Mouse (Mus musculus): ENCODE measurements around the gene Vav2. TPM values are rescaled to one million over a fixed set of nuclear protein-coding genes. Genes with fewer than 3 reads are reported as not detected.

Vav2 gene
- polyA plus RNA-seq, 1 experiment from 2014 or later, result 7.4 TPM

DNA sequence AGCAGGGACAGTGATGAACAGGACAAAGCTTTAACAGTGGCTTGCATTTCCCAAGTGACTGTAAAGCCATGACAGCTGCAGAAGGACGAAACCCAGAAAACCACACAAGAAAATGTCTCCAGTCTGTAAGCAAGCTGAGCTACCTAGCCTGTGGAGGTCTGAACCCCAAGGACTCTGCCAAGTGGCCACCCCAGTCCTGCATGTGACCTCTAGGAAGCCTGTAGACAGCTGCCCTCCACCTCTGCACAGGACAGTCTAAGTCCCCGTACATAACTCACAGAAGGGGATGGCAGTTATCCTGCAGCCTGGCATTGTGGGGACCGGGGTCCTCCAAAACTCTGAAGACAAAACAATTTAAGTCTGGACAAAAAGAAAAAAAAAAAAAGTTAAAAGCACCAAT, 19.1 kb upstream of the Vav2 start:
- DNase-seq (ENCODE audit: low spot score) (no peak), ATAC-seq (no peak)
- peaks cover 63% of the 10 kb centered on the region for H3K36me3 ChIP-seq (ENCODE audit: control insufficient read depth, insufficient read depth, low read length)
- 96% methylated on average over 3 of the region's 3 CpGs for WGBS
- no peak overlapping the region for H3K9ac ChIP-seq (ENCODE audit: low read length)
- no peak overlapping the region for H3K4me3 ChIP-seq (ENCODE audit: low read depth, low read length)
- H3K4me1 ChIP-seq (ENCODE audit: control insufficient read depth, insufficient read depth, low read length), result peaks cover 8% of the 10 kb centered on the region
- no peaks in the 10 kb centered on the region for H3K27me3 ChIP-seq (replicated peaks; ENCODE audit: control insufficient read depth, insufficient read depth, low read length)
- no peak overlapping the region for H3K4me2 ChIP-seq (ENCODE audit: low read length)
- H3K9me3 ChIP-seq (replicated peaks; ENCODE audit: control insufficient read depth, low read length), result no peaks in the 10 kb centered on the region
- H3K27ac ChIP-seq (ENCODE audit: low read depth, low read length), result no peak overlapping the region

DNA sequence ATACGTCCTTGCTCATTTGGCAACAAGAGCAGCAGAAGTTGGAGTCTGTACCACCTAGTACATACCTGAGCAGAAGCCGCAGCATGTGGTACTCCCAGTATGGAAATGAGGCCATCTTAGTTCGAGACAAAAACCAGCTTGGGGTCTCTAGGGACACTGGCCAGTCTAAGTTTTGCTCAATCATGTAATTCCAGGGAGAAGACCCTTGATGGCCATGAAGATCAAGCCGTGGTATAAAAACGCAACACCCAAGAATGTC, 16.5 kb upstream of the Vav2 start:
- DNase-seq (ENCODE audit: low spot score) (no peak), ATAC-seq (no peak)
- Histone ChIP-seq H3K4me3 (ENCODE audit: low read depth, low read length) (peak overlapping the region; percentile 54), H3K9me3 (replicated peaks; ENCODE audit: control insufficient read depth, low read length) (no peaks in the 10 kb centered on the region), H3K4me1 (ENCODE audit: control insufficient read depth, insufficient read depth, low read length) (peaks cover 8% of the 10 kb centered on the region), H3K36me3 (ENCODE audit: control insufficient read depth, insufficient read depth, low read length) (peaks cover 38% of the 10 kb centered on the region), H3K27me3 (replicated peaks; ENCODE audit: control insufficient read depth, insufficient read depth, low read length) (no peaks in the 10 kb centered on the region), H3K27ac (ENCODE audit: low read depth, low read length) (no peak overlapping the region), H3K9ac (ENCODE audit: low read length) (peak overlapping the region; percentile 77; the same call in 1 of the 2 replicates), H3K4me2 (ENCODE audit: low read length) (peak overlapping the region; percentile 79)
- whole genome bisulfite sequencing, result 83% methylated on average over 5 of the region's 5 CpGs

DNA sequence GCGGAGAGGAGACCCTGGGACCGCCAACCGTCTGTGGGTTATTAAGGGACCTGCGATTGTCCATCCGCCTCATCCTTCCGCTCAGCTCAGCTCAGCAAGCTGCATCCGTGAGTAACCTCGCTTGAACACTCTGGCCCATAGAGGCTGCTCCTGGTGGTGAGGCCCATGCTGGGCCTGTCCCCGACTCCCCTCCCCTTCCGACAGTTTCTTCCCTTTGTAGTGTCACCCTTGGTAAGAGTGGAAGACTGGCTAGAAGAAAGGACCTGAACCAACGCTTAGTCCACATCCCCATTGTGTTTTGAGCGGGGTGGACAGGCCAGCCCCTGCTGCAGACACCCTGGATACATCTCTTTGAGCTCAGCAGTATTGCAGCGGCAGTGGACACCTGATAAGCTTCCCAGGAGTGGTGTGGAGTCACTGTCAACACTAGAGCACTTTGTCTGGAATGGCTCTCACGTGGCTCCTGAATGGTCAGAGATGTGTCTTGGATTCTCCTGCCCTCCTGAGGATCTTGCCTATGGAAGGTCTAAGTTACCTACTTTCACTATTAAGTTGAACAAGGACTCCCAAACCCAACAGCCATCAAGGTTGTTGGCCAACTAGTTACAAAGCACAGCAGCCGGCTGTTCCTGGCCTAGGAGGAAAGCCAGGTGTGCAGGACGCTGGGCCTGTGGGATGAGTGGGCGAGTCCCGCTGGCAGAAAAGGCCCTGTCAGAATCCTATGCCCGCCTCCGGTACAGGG, 16.0 kb upstream of the Vav2 start:
- Histone ChIP-seq H3K4me1 (ENCODE audit: control insufficient read depth, insufficient read depth, low read length) (peaks cover 8% of the 10 kb centered on the region), H3K36me3 (ENCODE audit: control insufficient read depth, insufficient read depth, low read length) (peaks cover 33% of the 10 kb centered on the region), H3K9ac (ENCODE audit: low read length) (peak overlapping the region; percentile 77), H3K27me3 (replicated peaks; ENCODE audit: control insufficient read depth, insufficient read depth, low read length) (no peaks in the 10 kb centered on the region), H3K4me3 (ENCODE audit: low read depth, low read length) (peak overlapping the region; percentile 54), H3K9me3 (replicated peaks; ENCODE audit: control insufficient read depth, low read length) (no peaks in the 10 kb centered on the region), H3K4me2 (ENCODE audit: low read length) (peak overlapping the region; percentile 79), H3K27ac (ENCODE audit: low read depth, low read length) (peak overlapping the region; percentile 61)
- DNase-seq (ENCODE audit: low spot score) (no peak), ATAC-seq (no peak; the same call in 1 of the 2 replicates)
- WGBS, result 31% methylated on average over 20 of the region's 20 CpGs

DNA sequence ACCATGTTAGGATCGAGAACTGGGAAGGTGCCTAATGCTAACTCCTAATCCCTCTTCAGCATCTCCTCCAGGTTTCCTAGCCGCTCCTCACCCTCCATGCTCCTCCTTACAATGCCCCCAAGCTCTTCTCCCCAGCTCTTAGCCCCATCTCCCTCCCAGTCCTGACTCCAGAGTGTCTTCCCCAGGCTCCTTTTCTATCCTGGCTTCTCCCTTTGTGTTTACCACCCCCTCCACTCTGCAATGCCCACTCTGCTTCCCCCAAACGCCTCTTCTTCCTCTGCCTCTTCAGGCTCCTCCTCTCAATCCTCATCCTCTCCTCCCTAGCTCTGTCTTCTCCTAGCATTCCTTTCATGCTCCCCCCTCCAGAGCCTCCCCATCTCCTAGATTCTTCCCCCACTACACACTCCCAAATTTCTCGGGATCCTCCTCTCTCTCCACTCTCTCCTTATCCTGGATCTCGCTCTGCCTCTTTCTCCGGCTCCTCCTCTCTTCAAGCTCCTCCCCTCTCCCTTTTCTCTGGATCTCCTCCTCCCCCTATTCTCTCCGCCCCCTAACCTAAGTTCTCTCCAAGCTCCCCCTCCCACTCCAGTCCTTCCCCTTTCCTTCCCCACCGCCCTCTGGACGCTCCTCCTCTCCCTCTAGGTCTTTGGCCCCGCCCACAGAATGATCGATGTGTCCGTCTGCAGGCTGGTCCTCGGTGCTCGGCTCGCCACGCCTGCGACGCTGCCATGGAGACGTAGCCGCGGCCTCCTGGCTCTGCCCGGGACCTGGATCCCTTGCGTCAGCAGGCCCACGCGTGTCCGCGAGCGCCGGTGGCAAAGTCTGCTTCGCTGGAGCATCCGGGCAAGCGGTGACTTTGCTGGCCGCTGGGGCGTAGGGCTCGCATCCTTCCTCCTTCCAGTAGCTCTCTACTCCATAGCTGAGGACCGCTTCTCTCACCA, 15.2 kb upstream of the Vav2 start, which contains the start of gene Brd3os:
Gene Brd3os (plus strand): TSS at position 558 of the 941 bp plus-strand sequence.
- WGBS, result 1% methylated on average over 36 of the region's 36 CpGs
- peak within 1 kb of the TSS; percentile 61 for H3K27ac ChIP-seq (ENCODE audit: low read depth, low read length)
- peaks cover 24% of the 10 kb centered on the region for H3K36me3 ChIP-seq (ENCODE audit: control insufficient read depth, insufficient read depth, low read length)
- H3K27me3 ChIP-seq (replicated peaks; ENCODE audit: control insufficient read depth, insufficient read depth, low read length), result no peaks in the 10 kb centered on the region
- H3K4me1 ChIP-seq (ENCODE audit: control insufficient read depth, insufficient read depth, low read length), result peaks cover 8% of the 10 kb centered on the region
- ATAC-seq (peak; percentile 93), DNase-seq (ENCODE audit: low spot score) (peak; percentile 99)
- peak within 1 kb of the TSS; percentile 54 for H3K4me3 ChIP-seq (ENCODE audit: low read depth, low read length)
- peak within 1 kb of the TSS; percentile 77 for H3K9ac ChIP-seq (ENCODE audit: low read length)
- H3K4me2 ChIP-seq (ENCODE audit: low read length), result peak within 1 kb of the TSS; percentile 79
- H3K9me3 ChIP-seq (replicated peaks; ENCODE audit: control insufficient read depth, low read length), result no peaks in the 10 kb centered on the region

DNA sequence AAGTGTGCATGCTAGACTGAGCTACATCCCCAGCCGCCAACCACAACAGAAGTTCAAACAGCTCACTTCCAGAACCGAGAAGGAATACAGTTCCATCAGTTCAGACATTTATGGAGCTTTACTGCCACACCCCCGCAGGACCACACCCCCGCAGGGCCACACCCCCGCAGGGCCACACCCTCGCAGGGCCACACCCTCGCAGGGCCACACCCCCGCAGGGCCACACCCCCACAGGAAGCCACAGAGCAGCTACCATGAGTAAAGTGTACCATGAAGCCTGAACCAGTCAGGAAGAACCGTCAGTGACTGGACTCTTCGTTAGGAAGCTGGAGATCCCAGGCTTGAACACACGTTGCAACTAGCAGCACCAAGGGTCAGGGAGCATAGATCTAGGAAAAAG, 11.4 kb upstream of the Vav2 start:
- ATAC-seq (no peak), DNase-seq (ENCODE audit: low spot score) (no peak)
- Histone ChIP-seq H3K27me3 (replicated peaks; ENCODE audit: control insufficient read depth, insufficient read depth, low read length) (no peaks in the 10 kb centered on the region), H3K9me3 (replicated peaks; ENCODE audit: control insufficient read depth, low read length) (no peaks in the 10 kb centered on the region), H3K4me3 (ENCODE audit: low read depth, low read length) (no peak overlapping the region), H3K4me1 (ENCODE audit: control insufficient read depth, insufficient read depth, low read length) (peaks cover 6% of the 10 kb centered on the region), H3K27ac (ENCODE audit: low read depth, low read length) (no peak overlapping the region), H3K4me2 (ENCODE audit: low read length) (no peak overlapping the region), H3K9ac (ENCODE audit: low read length) (no peak overlapping the region), H3K36me3 (ENCODE audit: control insufficient read depth, insufficient read depth, low read length) (no peaks in the 10 kb centered on the region)
- 20% methylated on average over 11 of the region's 11 CpGs for WGBS

DNA sequence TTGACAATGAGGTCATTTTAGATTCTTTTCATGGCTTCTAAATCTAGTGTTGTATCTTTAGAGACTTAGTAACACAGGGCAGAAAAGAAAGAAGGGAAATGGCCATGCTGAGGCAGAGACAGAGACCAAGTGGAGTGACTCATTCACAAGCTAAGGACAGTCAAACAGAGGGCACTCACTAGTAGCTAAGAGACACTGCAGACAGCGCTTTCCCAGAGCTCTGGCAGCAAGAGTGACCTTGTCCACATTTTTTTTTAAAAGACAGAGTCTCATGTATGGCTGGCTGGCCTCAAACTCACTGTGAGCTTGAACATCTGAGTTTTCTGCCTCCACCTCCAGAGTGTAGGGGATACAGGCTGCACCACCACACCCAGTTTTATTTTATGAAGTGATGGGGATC, 11.0 kb upstream of the Vav2 start:
- Histone ChIP-seq H3K4me1 (ENCODE audit: control insufficient read depth, insufficient read depth, low read length) (peaks cover 2% of the 10 kb centered on the region), H3K27me3 (replicated peaks; ENCODE audit: control insufficient read depth, insufficient read depth, low read length) (no peaks in the 10 kb centered on the region), H3K9me3 (replicated peaks; ENCODE audit: control insufficient read depth, low read length) (no peaks in the 10 kb centered on the region), H3K4me3 (ENCODE audit: low read depth, low read length) (no peak overlapping the region), H3K36me3 (ENCODE audit: control insufficient read depth, insufficient read depth, low read length) (no peaks in the 10 kb centered on the region), H3K4me2 (ENCODE audit: low read length) (no peak overlapping the region), H3K9ac (ENCODE audit: low read length) (no peak overlapping the region), H3K27ac (ENCODE audit: low read depth, low read length) (no peak overlapping the region)
- DNase-seq (ENCODE audit: low spot score) (no peak), ATAC-seq (no peak)
- 57% methylated on average over 1 of the region's 1 CpGs for WGBS

DNA sequence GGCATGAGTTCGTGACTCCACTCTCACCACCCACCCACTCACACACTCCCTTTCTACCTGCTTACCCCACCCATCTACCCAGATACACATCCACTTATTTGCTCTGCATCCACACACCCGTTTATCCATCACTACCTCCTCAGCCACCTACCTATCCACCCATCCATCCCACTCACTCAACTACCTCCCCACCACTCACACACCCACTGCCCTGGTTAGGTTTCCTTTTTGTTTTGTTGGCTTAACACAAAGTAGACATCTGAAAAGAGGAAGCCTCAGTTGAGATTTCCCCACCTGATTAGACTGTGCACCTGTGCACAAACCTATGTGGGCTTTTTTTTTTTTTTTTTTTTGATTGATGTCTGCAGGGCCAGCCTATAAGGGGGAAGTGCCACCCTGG, 5.8 kb upstream of the Vav2 start:
- no peak for ATAC-seq
- H3K27me3 ChIP-seq (replicated peaks; ENCODE audit: control insufficient read depth, insufficient read depth, low read length), result no peaks in the 10 kb centered on the region
- no peak overlapping the region for H3K4me2 ChIP-seq (ENCODE audit: low read length)
- 81% methylated on average over 2 of the region's 2 CpGs for WGBS
- H3K4me1 ChIP-seq (ENCODE audit: control insufficient read depth, insufficient read depth, low read length), result no peaks in the 10 kb centered on the region
- H3K4me3 ChIP-seq (ENCODE audit: low read depth, low read length), result no peak overlapping the region
- H3K9me3 ChIP-seq (replicated peaks; ENCODE audit: control insufficient read depth, low read length), result no peaks in the 10 kb centered on the region
- H3K9ac ChIP-seq (ENCODE audit: low read length), result no peak overlapping the region
- no peak overlapping the region for H3K27ac ChIP-seq (ENCODE audit: low read depth, low read length)
- DNase-seq (ENCODE audit: low spot score), result no peak
- H3K36me3 ChIP-seq (ENCODE audit: control insufficient read depth, insufficient read depth, low read length), result no peaks in the 10 kb centered on the region

DNA sequence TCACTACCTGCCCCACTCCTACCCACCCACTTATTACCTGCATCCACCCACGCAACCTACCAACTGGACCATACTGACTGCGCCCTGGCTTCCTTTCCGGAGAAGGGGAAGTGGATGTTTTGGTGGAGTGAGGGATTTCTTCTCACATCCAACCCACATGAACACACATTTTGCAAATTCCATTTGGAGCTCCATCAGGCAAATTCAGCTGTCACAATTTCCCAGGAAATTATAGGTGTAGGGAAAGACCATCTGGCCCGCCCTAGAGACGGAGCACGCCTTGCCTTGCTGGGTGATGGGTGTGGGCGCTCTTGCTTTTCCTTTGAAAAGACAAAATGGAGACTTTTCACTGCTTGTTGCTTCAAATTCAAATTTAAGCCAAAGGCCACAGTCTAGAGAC, 3.8 kb upstream of the Vav2 start:
- Histone ChIP-seq H3K9ac (ENCODE audit: low read length) (no peak overlapping the region), H3K4me3 (ENCODE audit: low read depth, low read length) (no peak overlapping the region), H3K4me1 (ENCODE audit: control insufficient read depth, insufficient read depth, low read length) (peaks cover 5% of the 10 kb centered on the region; the same call in 1 of the 2 replicates), H3K27ac (ENCODE audit: low read depth, low read length) (no peak overlapping the region), H3K36me3 (ENCODE audit: control insufficient read depth, insufficient read depth, low read length) (no peaks in the 10 kb centered on the region), H3K9me3 (replicated peaks; ENCODE audit: control insufficient read depth, low read length) (no peaks in the 10 kb centered on the region), H3K4me2 (ENCODE audit: low read length) (no peak overlapping the region), H3K27me3 (replicated peaks; ENCODE audit: control insufficient read depth, insufficient read depth, low read length) (no peaks in the 10 kb centered on the region)
- DNase-seq (ENCODE audit: low spot score) (no peak), ATAC-seq (no peak)
- 89% methylated on average over 7 of the region's 7 CpGs for WGBS

DNA sequence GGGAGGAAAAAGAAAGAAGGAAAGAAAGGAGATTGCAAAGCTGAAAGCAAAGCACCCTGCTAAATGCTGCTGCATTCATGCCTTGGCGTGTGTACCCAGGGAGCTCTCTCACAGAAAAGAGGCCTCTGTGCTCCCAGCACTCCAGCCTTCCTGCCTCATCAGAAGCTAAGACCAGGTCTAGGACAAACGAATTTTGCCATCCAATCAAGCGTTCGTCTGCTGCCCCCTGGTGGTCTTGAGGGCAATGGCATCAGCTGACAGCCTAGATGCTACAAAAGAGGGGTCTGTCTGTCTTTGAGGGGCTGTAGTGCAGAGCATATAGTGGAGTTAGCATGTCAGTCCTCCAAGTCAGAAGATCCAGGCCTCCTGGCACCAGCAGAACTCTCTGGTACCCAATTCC, 1.2 kb upstream of the Vav2 start:
- no peaks in the 10 kb centered on the region for H3K9me3 ChIP-seq (replicated peaks; ENCODE audit: control insufficient read depth, low read length)
- H3K9ac ChIP-seq (ENCODE audit: low read length), result no peak overlapping the region
- 0% methylated on average over 4 of the region's 4 CpGs for WGBS
- no peaks in the 10 kb centered on the region for H3K36me3 ChIP-seq (ENCODE audit: control insufficient read depth, insufficient read depth, low read length)
- H3K4me1 ChIP-seq (ENCODE audit: control insufficient read depth, insufficient read depth, low read length), result peaks cover 26% of the 10 kb centered on the region
- H3K27me3 ChIP-seq (replicated peaks; ENCODE audit: control insufficient read depth, insufficient read depth, low read length), result no peaks in the 10 kb centered on the region
- H3K4me3 ChIP-seq (ENCODE audit: low read depth, low read length), result no peak overlapping the region
- DNase-seq (ENCODE audit: low spot score), result peak; percentile 95
- no peak overlapping the region for H3K4me2 ChIP-seq (ENCODE audit: low read length)
- ATAC-seq, result peak; percentile 51
- no peak overlapping the region for H3K27ac ChIP-seq (ENCODE audit: low read depth, low read length)

All from forebrain, embryonic 14.5 days (tissue).